Mouse (Mus musculus): ENCODE measurements at regions not wholly inside any gene's neighbourhood (a gene's known extent, or its start where the extent isn't known, plus 50 kb on each side); places are given as distances from the start of the nearest gene placed in this dataset.
A peak's percentile ranks its signal among the peaks of the same experiment; 100 is the strongest.

GRCm38 (mm10) chr6:50781271-50781670 is 127.0 kb upstream of the Npvf start:
- no peak for DNase-seq

- DNase-seq = no peak
Observed at GRCm38 (mm10) chr6:50782221-50782620, 128.0 kb upstream of the Npvf start.

GRCm38 (mm10) chr6:50783494-50783893 is 129.3 kb upstream of the Npvf start:
- no peak for DNase-seq

- DNase-seq = no peak
Observed at GRCm38 (mm10) chr6:50784381-50784780, 130.1 kb upstream of the Npvf start.

- DNase-seq = no peak
Observed at GRCm38 (mm10) chr6:50787666-50788065, 133.4 kb upstream of the Npvf start.

- DNase-seq = no peak
Observed at GRCm38 (mm10) chr6:50799963-50800362, 145.7 kb upstream of the Npvf start.

GRCm38 (mm10) chr6:50802956-50803355 is 148.7 kb upstream of the Npvf start:
- no peak for DNase-seq

GRCm38 (mm10) chr6:50804477-50805005 is 150.3 kb upstream of the Npvf start:
- no peak for DNase-seq

- no peak for DNase-seq
Observed at GRCm38 (mm10) chr6:50806376-50807077, 152.3 kb upstream of the Npvf start.

- no peak for DNase-seq
Observed at GRCm38 (mm10) chr6:50807187-50808012, 153.2 kb upstream of the Npvf start.

- peak in 1 of 2 experiments; percentile 29 for DNase-seq
Observed at GRCm38 (mm10) chr6:50808126-50808525, 153.9 kb upstream of the Npvf start.

- no peak for DNase-seq
Observed at GRCm38 (mm10) chr6:50808811-50809668, 154.8 kb upstream of the Npvf start.

GRCm38 (mm10) chr6:50809669-50809983 is 155.4 kb upstream of the Npvf start:
- DNase-seq = no peak

GRCm38 (mm10) chr6:50814936-50815500 is 160.8 kb upstream of the Npvf start:
- no peak for DNase-seq

- DNase-seq = no peak
Observed at GRCm38 (mm10) chr6:50815579-50815978, 161.3 kb upstream of the Npvf start.

- no peak for DNase-seq
Observed at GRCm38 (mm10) chr6:50817430-50817829, 163.2 kb upstream of the Npvf start.

GRCm38 (mm10) chr6:50818433-50818832 is 164.2 kb upstream of the Npvf start:
- no peak for DNase-seq

GRCm38 (mm10) chr6:50818891-50819541 is 164.8 kb upstream of the Npvf start:
- no peak for DNase-seq

- no peak for DNase-seq
Observed at GRCm38 (mm10) chr6:50821401-50822235, 167.4 kb upstream of the Npvf start.

- no peak for DNase-seq
Observed at GRCm38 (mm10) chr6:50822236-50823151, 168.3 kb upstream of the Npvf start.

All from thymus, postnatal 36 days (tissue).